Mouse (Mus musculus): ENCODE measurements around the gene Rnf182. TPM values are rescaled to one million over a fixed set of nuclear protein-coding genes. Genes with fewer than 3 reads are reported as not detected.

Rnf182 gene
- polyA plus RNA-seq, 1 experiment from 2014 or later: 19.9 TPM

DNA sequence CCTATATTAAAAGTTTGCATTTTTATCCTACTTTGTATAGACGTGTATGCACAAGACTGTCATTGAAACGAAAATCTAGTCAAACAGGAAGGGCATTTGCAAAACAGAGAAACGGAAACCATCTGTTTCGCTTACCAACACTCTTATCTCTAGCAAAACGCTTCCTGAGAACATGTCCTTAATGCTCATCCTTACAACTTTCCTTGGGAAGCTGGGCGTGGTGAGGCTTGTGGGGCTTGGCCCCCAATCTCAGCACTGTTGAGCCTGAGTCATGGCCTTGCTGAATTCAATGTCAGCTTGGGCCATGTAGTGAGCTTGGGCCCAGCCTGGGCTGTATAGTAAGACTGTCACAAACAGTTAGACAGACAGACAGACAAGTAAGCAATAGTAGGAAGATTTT, 51.4 kb downstream of the Rnf182 start:
- H3K9me3 ChIP-seq: no peaks in the 10 kb centered on the region
- no peak overlapping the region for H3K9ac ChIP-seq
- no peaks in the 10 kb centered on the region for H3K27me3 ChIP-seq
- H3K27ac ChIP-seq (replicated peaks): no peak overlapping the region
- no peaks in the 10 kb centered on the region for H3K4me1 ChIP-seq (replicated peaks)
- H3K36me3 ChIP-seq: peaks cover 7% of the 10 kb centered on the region; the same call in 1 of the 2 replicates
- H3K4me2 ChIP-seq: no peak overlapping the region
- 84% methylated on average over 6 of the region's 6 CpGs for WGBS
- H3K4me3 ChIP-seq: no peak overlapping the region
- ATAC-seq (ENCODE audit: low read depth): no peak

DNA sequence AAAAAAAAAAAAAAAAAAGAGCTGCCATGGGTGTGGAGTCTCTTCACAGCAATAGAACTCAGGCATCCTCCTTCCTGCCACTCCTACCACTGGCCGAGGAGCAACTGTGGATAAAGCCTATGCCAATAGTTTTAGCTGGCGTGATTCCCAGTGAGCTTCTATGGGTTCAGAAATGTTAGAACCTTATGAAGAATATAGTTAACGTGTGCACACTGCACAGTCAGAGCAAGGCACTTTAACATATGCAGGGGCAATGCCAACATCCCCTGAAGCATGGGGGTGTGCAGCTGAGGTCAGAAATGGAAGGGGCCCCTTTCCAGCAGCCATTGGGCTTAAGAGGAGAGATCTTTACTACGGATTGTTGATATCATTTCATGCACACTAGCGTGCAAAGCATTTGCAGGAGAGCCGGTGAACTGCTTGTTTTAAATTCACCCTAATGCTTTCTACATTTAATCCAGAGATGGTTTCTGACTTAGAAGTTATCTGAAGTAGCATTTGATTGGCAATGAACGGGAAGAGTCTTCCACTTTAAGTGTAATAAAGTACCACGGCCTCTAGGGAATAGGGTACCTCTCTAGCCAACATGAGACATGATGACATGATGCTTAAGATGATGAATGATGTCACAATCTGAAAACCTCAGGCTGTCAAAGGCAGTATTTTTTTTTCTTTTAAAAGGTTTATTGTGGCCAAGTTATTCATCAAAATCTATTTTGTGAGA, 61.8 kb downstream of the Rnf182 start:
- H3K27me3 ChIP-seq: no peaks in the 10 kb centered on the region
- no peak for ATAC-seq (ENCODE audit: low read depth)
- no peaks in the 10 kb centered on the region for H3K9me3 ChIP-seq
- WGBS: 80% methylated on average over 8 of the region's 8 CpGs
- H3K9ac ChIP-seq: no peak overlapping the region
- H3K27ac ChIP-seq (replicated peaks): no peak overlapping the region; the same call in 1 of the 2 replicates
- H3K4me3 ChIP-seq: no peak overlapping the region
- H3K36me3 ChIP-seq: no peaks in the 10 kb centered on the region
- H3K4me1 ChIP-seq (replicated peaks): peaks cover 13% of the 10 kb centered on the region; the same call in 1 of the 2 replicates
- H3K4me2 ChIP-seq: no peak overlapping the region

DNA sequence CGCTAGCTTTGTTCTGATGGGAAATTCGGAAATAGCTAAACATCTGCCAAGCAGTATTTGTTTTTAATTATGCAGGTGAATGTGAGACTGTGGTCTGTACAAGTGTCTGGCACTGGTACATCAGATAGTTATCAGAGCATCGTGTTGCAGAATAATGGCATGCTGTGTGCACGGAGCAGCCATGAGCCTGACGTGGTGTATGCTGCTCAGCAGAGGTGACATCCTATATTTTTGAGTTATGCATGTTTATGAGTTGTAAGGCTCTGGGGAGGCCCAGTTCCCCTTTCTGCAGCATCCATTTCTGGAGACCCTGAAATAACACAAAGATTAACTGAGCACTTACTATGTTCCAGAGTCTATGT, 62.4 kb downstream of the Rnf182 start:
- Histone ChIP-seq H3K4me1 (replicated peaks) (peaks cover 13% of the 10 kb centered on the region; the same call in 1 of the 2 replicates), H3K9me3 (no peaks in the 10 kb centered on the region), H3K27ac (replicated peaks) (no peak overlapping the region), H3K4me2 (no peak overlapping the region), H3K27me3 (no peaks in the 10 kb centered on the region), H3K4me3 (no peak overlapping the region), H3K9ac (no peak overlapping the region), H3K36me3 (no peaks in the 10 kb centered on the region)
- WGBS: 67% methylated on average over 5 of the region's 5 CpGs
- no peak for ATAC-seq (ENCODE audit: low read depth)

DNA sequence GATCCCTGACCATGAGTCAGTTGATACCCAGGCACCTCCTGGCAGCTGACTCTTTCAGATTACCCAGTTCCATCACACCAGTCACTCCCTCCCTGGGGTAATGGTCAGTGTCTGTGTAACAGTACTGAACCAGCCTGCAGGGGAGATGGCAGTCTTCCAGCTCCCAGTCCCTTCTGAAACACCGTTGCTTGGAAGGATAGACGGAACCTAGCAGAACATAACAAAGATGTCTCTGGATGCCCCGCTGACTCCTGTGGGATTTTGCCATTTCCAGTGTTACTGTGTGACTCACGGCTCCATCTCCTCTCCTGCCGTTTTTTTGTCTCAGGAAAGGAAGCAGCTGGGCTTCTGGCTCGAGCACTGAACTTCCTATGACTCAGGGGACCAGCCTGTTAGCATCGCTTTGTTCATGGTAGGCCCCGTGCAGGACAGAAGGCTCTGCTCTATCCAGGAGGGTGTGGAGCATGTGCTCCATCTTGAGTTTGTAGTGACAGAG, 69.0 kb downstream of the Rnf182 start:
- H3K4me2 ChIP-seq: 0 out of 2 replicates have a peak overlapping the region, but pooled peaks have one; percentile 4
- 29% methylated on average over 8 of the region's 8 CpGs for WGBS
- no peak overlapping the region for H3K4me3 ChIP-seq
- no peak overlapping the region for H3K9ac ChIP-seq
- peaks cover 25% of the 10 kb centered on the region for H3K4me1 ChIP-seq (replicated peaks)
- H3K9me3 ChIP-seq: no peaks in the 10 kb centered on the region
- peak overlapping the region; percentile 59 for H3K27ac ChIP-seq (replicated peaks)
- no peaks in the 10 kb centered on the region for H3K27me3 ChIP-seq
- peak; percentile 93 for ATAC-seq (ENCODE audit: low read depth)
- no peaks in the 10 kb centered on the region for H3K36me3 ChIP-seq

DNA sequence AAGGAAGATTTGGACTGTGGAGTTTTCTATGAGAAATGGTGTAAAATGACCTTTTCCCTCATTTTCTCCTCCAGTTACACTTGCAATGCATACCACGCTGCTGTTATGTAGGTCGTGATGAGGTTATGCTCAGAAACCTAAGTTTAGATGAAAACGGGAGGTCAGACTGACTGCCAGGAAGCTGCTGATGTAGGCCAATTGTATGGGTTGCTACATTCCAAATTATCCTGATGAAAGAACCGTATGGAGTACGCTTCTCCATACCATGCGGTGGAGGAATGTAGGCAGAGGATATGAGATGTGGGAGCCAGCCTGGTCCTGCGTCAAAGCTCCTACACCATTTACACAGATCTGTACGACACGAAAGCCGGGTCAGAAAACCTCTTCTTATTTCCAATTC, 72.6 kb downstream of the Rnf182 start:
- 94% methylated on average over 10 of the region's 10 CpGs for WGBS
- H3K9me3 ChIP-seq: no peaks in the 10 kb centered on the region
- H3K27me3 ChIP-seq: no peaks in the 10 kb centered on the region
- no peak overlapping the region for H3K9ac ChIP-seq
- peaks cover 29% of the 10 kb centered on the region for H3K4me1 ChIP-seq (replicated peaks)
- 0 out of 2 replicates have a peak overlapping the region, but pooled peaks have one; percentile 20 for H3K27ac ChIP-seq (replicated peaks)
- H3K4me3 ChIP-seq: no peak overlapping the region
- no peaks in the 10 kb centered on the region for H3K36me3 ChIP-seq
- H3K4me2 ChIP-seq: no peak overlapping the region
- no peak for ATAC-seq (ENCODE audit: low read depth)

DNA sequence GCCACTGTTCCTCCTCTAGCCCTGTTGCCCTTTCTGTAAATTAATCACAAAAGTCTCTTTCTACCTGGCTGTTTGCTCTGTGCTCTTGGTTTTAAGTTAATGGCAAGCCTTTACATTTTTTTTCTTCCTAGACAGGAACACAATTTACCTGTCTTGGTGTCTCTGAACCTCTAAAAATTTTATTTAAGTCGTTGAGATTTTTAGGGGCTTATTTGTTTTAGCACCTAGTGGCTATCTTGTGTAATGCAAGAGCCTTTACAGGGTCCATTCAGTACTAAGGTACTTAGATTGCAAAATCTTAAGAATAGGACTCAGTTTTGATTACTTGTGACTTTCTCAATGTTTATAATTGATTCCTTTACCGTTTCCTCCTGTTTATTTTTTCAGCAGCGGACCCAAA, 76.2 kb downstream of the Rnf182 start:
- Histone ChIP-seq H3K4me1 (replicated peaks) (peaks cover 15% of the 10 kb centered on the region), H3K4me2 (no peak overlapping the region), H3K27me3 (no peaks in the 10 kb centered on the region), H3K27ac (replicated peaks) (no peak overlapping the region), H3K36me3 (no peaks in the 10 kb centered on the region), H3K9ac (no peak overlapping the region), H3K4me3 (no peak overlapping the region), H3K9me3 (no peaks in the 10 kb centered on the region)
- WGBS: 58% methylated on average over 3 of the region's 3 CpGs
- ATAC-seq (ENCODE audit: low read depth): no peak

DNA sequence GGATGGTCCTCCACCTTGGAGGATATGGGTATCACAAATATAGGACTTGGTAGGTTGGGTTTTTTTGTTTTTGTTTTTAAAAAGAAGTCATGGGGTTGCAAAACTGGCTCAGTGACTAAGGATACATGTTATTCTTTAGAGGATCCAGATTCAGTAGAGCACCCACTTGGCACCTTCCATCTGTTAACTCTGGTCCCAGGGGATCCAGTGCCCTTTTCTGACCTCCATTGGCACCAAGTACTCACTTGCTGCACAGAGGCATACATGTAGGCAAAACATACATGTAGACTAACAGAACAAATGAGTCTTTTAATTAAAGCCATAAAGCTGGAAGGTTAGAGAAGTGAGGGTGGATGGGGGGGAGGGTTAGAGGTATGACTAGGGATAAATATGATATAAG, 80.0 kb downstream of the Rnf182 start:
- no peaks in the 10 kb centered on the region for H3K9me3 ChIP-seq
- H3K27ac ChIP-seq (replicated peaks): no peak overlapping the region
- H3K36me3 ChIP-seq: no peaks in the 10 kb centered on the region
- peaks cover 11% of the 10 kb centered on the region for H3K4me1 ChIP-seq (replicated peaks)
- no peak overlapping the region for H3K4me3 ChIP-seq
- no peak for ATAC-seq (ENCODE audit: low read depth)
- no peak overlapping the region for H3K4me2 ChIP-seq
- H3K9ac ChIP-seq: no peak overlapping the region
- H3K27me3 ChIP-seq: no peaks in the 10 kb centered on the region

DNA sequence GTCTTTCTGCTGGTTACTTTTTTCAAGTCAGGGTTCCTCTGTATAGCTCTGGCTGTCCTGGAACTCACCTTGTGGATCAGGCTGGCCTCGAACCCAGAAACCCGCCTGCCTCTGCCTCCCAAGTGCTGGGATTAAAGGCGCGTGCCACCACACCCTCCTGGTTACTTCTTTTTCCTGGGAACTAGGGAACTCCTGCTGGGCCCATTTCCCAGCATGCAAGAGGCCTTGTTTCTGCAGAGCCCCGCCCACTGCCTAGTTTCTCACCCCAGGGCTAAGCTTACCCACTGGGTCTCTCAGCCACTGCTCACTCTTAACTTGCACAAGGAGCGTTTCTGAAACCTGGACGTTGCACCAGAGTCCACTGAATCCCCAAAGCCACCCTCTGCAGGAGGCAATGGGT, 80.5 kb downstream of the Rnf182 start:
- WGBS: 88% methylated on average over 7 of the region's 7 CpGs
- no peaks in the 10 kb centered on the region for H3K9me3 ChIP-seq
- H3K4me3 ChIP-seq: no peak overlapping the region
- H3K36me3 ChIP-seq: no peaks in the 10 kb centered on the region
- ATAC-seq (ENCODE audit: low read depth): no peak
- no peak overlapping the region for H3K27ac ChIP-seq (replicated peaks)
- no peaks in the 10 kb centered on the region for H3K27me3 ChIP-seq
- H3K9ac ChIP-seq: no peak overlapping the region
- H3K4me1 ChIP-seq (replicated peaks): peaks cover 6% of the 10 kb centered on the region
- no peak overlapping the region for H3K4me2 ChIP-seq

DNA sequence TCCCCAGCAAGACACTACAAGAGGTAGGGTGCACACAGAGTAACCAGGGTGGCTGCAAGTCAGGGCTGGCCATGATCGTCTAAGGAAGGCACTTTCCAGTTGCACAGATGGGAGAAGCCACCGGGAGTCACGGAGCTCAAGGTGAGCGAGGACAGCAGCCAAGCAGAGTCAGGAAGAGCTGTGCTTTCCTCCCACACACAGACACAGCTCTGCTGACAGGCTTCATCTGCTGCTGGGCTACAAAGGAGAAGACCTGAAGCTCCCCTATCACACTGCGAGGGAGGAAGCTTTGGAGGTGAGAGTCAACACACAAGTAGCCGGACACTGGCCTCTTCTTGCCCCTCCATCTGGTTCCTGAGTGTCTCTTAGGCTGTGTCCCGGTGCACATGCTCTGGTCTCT, 83.0 kb downstream of the Rnf182 start:
- Histone ChIP-seq H3K9me3 (no peaks in the 10 kb centered on the region), H3K9ac (no peak overlapping the region), H3K4me3 (no peak overlapping the region), H3K27me3 (no peaks in the 10 kb centered on the region), H3K4me1 (replicated peaks) (no peaks in the 10 kb centered on the region; the same call in 1 of the 2 replicates), H3K27ac (replicated peaks) (no peak overlapping the region), H3K36me3 (no peaks in the 10 kb centered on the region), H3K4me2 (no peak overlapping the region)
- 83% methylated on average over 7 of the region's 7 CpGs for WGBS
- ATAC-seq (ENCODE audit: low read depth): no peak

DNA sequence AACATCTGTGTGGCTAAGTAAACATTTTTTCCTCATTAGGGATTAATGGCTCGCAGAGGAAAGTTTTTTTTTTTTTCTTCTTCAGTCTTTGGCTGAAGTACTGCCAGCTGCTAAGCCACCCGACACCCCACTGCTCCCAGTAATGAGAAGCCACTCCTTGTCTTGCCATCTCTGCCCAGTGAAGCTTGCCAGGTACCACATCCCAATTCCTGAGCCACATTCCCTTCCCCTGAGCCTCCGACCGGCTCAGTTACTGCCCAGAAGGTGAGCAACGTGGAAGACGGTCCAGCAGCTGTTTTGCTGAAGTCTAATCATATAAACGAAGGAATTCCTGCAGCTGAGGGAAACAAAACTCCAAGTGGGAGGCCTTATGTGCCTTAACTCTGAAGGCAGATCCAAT, 88.0 kb downstream of the Rnf182 start:
- Histone ChIP-seq H3K9me3 (no peaks in the 10 kb centered on the region), H3K27ac (replicated peaks) (0 out of 2 replicates have a peak overlapping the region, but pooled peaks have one; percentile 14), H3K36me3 (no peaks in the 10 kb centered on the region), H3K4me1 (replicated peaks) (no peaks in the 10 kb centered on the region; the same call in 1 of the 2 replicates), H3K4me3 (no peak overlapping the region), H3K4me2 (no peak overlapping the region), H3K27me3 (no peaks in the 10 kb centered on the region), H3K9ac (no peak overlapping the region)
- no peak for ATAC-seq (ENCODE audit: low read depth)
- 57% methylated on average over 7 of the region's 7 CpGs for WGBS

DNA sequence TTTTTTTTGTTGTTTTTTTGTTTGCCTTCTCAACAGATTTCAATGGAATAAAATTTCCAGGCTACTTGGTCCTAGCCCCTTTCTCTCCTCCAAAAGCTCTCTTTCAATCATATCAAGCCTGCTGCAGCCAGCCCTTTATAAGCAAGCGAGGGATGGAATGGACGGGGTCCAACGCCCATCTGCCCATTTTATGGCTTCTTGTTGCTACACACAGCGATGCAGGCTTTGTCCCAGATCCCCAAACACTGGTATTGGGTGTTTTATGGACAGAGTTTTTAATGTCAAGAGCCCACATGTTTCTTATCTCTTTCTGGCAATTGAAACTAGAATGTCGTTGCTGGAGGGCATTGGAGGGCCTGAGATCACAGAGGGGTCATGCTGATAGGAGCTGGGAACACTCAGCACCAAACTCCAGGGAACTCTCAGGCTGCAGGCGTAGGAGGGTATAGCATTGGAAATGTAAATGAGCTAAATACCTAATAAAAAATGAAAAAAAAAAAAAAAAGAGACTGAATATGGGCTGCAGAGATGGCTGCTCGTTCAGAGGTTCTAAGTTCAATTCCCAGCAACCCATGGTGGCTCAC, 89.1 kb downstream of the Rnf182 start:
- no peak overlapping the region for H3K4me3 ChIP-seq
- no peak for ATAC-seq (ENCODE audit: low read depth)
- H3K4me1 ChIP-seq (replicated peaks): no peaks in the 10 kb centered on the region; the same call in 1 of the 2 replicates
- H3K27me3 ChIP-seq: no peaks in the 10 kb centered on the region
- WGBS: 45% methylated on average over 7 of the region's 7 CpGs
- H3K9ac ChIP-seq: no peak overlapping the region
- no peak overlapping the region for H3K27ac ChIP-seq (replicated peaks)
- H3K4me2 ChIP-seq: no peak overlapping the region
- H3K9me3 ChIP-seq: no peaks in the 10 kb centered on the region
- H3K36me3 ChIP-seq: no peaks in the 10 kb centered on the region

DNA sequence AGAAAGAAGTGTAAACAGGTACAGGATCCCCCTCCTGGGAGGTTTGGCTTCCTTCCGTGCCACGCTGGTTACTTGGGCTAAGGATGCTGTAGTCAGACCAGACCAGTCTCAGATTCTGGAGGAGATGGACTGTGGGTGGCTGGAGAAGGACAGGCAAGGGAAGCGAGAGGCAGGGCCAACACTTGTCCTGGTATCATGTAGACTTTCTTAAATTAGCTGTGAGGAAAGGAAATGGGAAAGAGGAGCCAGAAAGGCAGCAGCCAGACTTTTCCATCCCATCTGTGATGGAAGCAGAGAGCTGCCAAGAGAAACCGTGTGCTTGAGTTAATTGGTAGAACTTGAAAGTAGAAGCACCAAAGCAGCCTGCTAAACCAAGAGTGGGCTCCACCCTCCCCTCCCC, 90.9 kb downstream of the Rnf182 start:
- Histone ChIP-seq H3K27me3 (no peaks in the 10 kb centered on the region), H3K36me3 (no peaks in the 10 kb centered on the region), H3K4me3 (no peak overlapping the region), H3K9me3 (no peaks in the 10 kb centered on the region), H3K9ac (no peak overlapping the region), H3K4me1 (replicated peaks) (no peaks in the 10 kb centered on the region; the same call in 1 of the 2 replicates), H3K4me2 (no peak overlapping the region), H3K27ac (replicated peaks) (no peak overlapping the region)
- ATAC-seq (ENCODE audit: low read depth): no peak
- 78% methylated on average over 4 of the region's 4 CpGs for WGBS

Measured in neural tube, embryonic 13.5 days (tissue).